Mouse (Mus musculus): ENCODE measurements at regions not wholly inside any gene's neighbourhood (a gene's known extent, or its start where the extent isn't known, plus 50 kb on each side); places are given as distances from the start of the nearest gene placed in this dataset.

GRCm38 (mm10) chr13:51328131-51328970 lies 80.1 kb upstream of the S1pr3 start:
- TF ChIP-seq CTCF (IDR thresholded peaks at IDR 0.05; ENCODE audit: low read depth) (no peak), EP300 (IDR thresholded peaks at IDR 0.05; ENCODE audit: low read depth) (no peak)
